Mouse (Mus musculus) adipocyte (in vitro differentiated cells): Measurements from ENCODE around the gene Mllt10.

Experiments used
- DNase-seq: peaks from one replicate; pipeline ENCODE4 v3.0.0-alpha.2; 2016; ENCODE audit warnings: low spot score

The Mllt10 gene

GRCm38 (mm10) chr2:18201820-18202462 lies 146.9 kb downstream of the Mllt10 start:
- no peak for DNase-seq

- DNase-seq = no peak
Measured at GRCm38 (mm10) chr2:18202923-18203322, 147.9 kb downstream of the Mllt10 start.

GRCm38 (mm10) chr2:18205118-18205517 lies 150.1 kb downstream of the Mllt10 start:
- peak; percentile 62 for DNase-seq

GRCm38 (mm10) chr2:18206811-18207210 lies 151.8 kb downstream of the Mllt10 start:
- no peak for DNase-seq

- no peak for DNase-seq
Measured at GRCm38 (mm10) chr2:18208578-18208977, 153.5 kb downstream of the Mllt10 start.

- DNase-seq = no peak
Measured at GRCm38 (mm10) chr2:18209211-18209823, 154.3 kb downstream of the Mllt10 start.

- DNase-seq = no peak
Measured at GRCm38 (mm10) chr2:18209948-18210347, 154.9 kb downstream of the Mllt10 start.

- DNase-seq = peak; percentile 47
Measured at GRCm38 (mm10) chr2:18214031-18214430, 159.0 kb downstream of the Mllt10 start.

GRCm38 (mm10) chr2:18217867-18218266 lies 162.8 kb downstream of the Mllt10 start:
- no peak for DNase-seq

- DNase-seq = no peak
Measured at GRCm38 (mm10) chr2:18218500-18218899, 163.5 kb downstream of the Mllt10 start.

GRCm38 (mm10) chr2:18219136-18219535 lies 164.1 kb downstream of the Mllt10 start:
- DNase-seq = peak; percentile 12

- no peak for DNase-seq
Measured at GRCm38 (mm10) chr2:18219569-18219968, 164.5 kb downstream of the Mllt10 start.

GRCm38 (mm10) chr2:18228486-18229062 lies 173.5 kb downstream of the Mllt10 start:
- DNase-seq = no peak

GRCm38 (mm10) chr2:18229279-18229678 lies 174.2 kb downstream of the Mllt10 start:
- DNase-seq = peak; percentile 79

GRCm38 (mm10) chr2:18231143-18231542 lies 176.1 kb downstream of the Mllt10 start:
- no peak for DNase-seq

- no peak for DNase-seq
Measured at GRCm38 (mm10) chr2:18232883-18233567, 178.0 kb downstream of the Mllt10 start.

- no peak for DNase-seq
Measured at GRCm38 (mm10) chr2:18235524-18235923, 180.5 kb downstream of the Mllt10 start.

- DNase-seq = no peak
Measured at GRCm38 (mm10) chr2:18249224-18249623, 194.2 kb downstream of the Mllt10 start.
